Mouse (Mus musculus) heart, adult 2 months (tissue): ENCODE measurements around the gene Bend6.

Source experiments
- CTCF ChIP-seq: fragments of 200-600 bp; IDR thresholded peaks from 2 replicates; pipeline ENCODE4 v1.8.1; 2022; ENCODE audit warnings: antibody characterized with exemption, mild to moderate bottlenecking, moderate library complexity
- EP300 ChIP-seq: fragments of 200-500 bp; IDR thresholded peaks from 2 replicates; pipeline ENCODE4 v1.6.1; 2011; ENCODE audit warnings: low read depth, low read length, control low read depth; ENCODE audit not compliant: insufficient read depth
- POLR2A ChIP-seq: fragments of 200-500 bp; IDR thresholded peaks from 2 replicates; pipeline ENCODE4 v1.6.1; 2011; ENCODE audit warnings: mild to moderate bottlenecking, low read depth, low read length, control low read depth; ENCODE audit not compliant: insufficient read depth

GRCm38 (mm10) chr1:33955626-33956025 lies 48.0 kb upstream of the Bend6 start:
- TF ChIP-seq CTCF (no peak), POLR2A (no peak), EP300 (no peak)
